Mouse (Mus musculus): ENCODE results near the gene BC017158.
A peak's percentile ranks its signal among the peaks of the same experiment; 100 is the strongest.

Gene BC017158

DNA sequence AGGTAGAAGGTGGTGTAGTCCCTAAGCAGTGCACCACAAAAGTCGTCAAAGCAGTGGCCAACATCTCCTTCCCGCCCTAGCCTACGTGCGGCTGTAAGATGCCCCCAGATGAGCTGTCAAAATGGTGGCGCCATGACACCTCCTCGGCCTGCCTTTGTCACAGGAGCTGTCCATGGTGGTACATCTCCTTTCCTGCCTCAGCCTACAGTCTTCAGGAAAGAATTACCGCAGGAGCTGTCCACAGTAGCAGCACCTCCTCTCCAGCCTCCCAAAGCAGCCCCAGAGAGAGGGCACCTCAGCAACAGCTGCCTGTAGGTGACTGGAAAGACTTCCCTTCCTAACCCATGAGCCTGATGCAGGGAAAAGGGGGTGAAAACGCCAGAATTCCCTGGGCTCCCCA, 66.2 kb downstream of the BC017158 start:
- DNase-seq, result peak; percentile 22
